Mouse (Mus musculus) frontal cortex, postnatal 36 days (tissue): ENCODE measurements around the gene Rsbn1l.

Experiments used
- DNase-seq, 2 experiments: peaks; one replicate each; pipeline ENCODE4 v3.0.0; 2022; ENCODE audit warnings: low spot score in 2 of 2

Gene Rsbn1l

DNA sequence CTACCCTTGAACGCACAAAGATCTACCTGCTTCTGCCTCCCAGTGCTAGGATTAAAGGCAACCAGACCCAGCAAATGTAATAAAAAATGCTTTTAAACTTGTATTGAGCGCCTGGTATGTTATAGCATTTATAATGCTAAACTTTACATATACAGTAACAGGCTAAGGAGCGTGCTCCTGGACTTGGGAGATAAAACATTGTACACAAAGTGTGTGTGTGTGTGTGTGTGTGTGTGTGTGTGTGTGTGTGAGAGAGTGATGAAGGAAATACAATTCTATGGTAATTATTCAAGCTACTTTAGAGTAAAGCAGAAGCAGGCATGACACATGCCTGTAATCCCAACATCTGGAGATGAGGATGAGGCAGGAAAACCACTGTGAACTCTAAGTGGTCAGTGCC, at the start of gene Rsbn1l:
Rsbn1l (minus strand) TSS at position 101 of the 400 bp plus-strand sequence.
- DNase-seq: no peak

DNA sequence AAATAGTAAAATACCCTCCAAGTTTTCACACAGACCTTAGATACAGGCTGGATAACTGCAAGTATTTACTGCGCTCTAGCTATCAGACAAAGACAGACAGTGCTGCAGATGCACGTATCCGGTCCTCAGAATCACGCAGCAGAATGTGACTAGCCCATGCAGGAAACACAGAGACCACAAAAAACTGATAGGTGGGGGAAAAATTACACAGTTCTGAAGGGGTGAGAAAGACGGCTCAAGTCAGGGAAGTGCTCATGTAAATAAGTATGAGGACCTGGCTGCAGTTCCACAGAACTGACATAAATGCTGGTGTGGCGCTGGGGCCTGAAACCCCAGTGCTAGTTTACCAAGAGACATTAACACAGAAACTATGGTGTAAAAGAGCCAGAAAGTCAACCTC, 46.5 kb upstream of the Rsbn1l start:
- no peak for DNase-seq

DNA sequence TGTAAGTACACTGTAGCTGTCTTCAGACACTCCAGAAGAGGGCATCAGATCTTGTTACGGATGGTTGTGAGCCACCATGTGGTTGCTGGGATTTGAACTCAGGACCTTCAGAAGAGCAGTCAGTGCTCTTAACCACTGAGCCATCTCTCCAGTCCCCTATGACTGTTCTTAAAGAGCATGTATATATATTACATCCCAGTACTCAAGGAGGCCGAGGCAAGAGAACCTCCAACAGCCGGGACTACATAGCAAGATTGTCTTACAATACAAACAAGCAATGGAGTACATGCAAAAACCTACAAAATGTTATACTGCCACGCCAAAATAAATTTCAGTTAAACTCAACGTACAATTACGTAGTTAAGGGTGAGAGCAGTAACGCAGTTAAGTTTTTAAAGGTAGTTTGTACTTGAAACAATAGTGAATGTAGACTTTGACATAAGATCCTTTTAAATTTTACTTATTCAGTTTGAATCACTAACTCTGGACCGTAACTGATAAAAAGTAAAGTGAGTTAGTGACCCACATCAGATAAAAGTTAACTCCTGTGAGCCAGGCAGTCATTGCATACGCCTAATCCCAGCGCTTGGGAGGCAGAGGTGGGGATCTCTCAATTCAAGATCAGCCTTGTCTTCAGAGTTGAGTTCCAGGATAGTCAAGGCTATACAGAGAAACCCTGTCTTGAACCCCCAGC, 45.6 kb upstream of the Rsbn1l start:
- no peak for DNase-seq

- no peak for DNase-seq
These were observed 42.2 kb upstream of the Rsbn1l start for GRCm38 (mm10) chr5:20998427-20998826.

- DNase-seq: no peak
These were observed 41.4 kb upstream of the Rsbn1l start for GRCm38 (mm10) chr5:20997555-20997954.

- DNase-seq: no peak
These were observed 34.0 kb upstream of the Rsbn1l start for GRCm38 (mm10) chr5:20990062-20990809.

- no peak for DNase-seq
These were observed 30.1 kb upstream of the Rsbn1l start for GRCm38 (mm10) chr5:20986271-20986670.

- no peak for DNase-seq
These were observed 27.3 kb upstream of the Rsbn1l start for GRCm38 (mm10) chr5:20983505-20983904.

DNA sequence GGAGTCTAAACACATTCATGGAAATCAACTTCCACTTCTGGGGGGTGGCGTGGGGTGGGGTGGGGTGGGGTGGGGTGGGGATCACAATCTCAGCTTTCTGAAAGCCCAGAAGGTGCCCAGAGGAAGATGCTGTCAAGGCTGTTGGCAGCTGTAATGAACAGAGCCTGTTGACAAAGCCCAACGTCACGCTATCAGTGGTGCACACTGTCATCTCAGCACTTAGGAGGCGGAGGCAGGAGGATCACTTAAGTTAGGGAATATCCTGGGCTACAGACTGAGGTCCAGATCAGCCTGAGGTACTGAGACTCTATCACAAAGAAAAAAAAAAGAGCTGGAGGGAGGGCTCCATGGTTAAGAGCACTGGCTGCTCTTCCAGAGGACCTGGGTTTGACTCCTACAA, 18.5 kb upstream of the Rsbn1l start:
- DNase-seq: no peak

DNA sequence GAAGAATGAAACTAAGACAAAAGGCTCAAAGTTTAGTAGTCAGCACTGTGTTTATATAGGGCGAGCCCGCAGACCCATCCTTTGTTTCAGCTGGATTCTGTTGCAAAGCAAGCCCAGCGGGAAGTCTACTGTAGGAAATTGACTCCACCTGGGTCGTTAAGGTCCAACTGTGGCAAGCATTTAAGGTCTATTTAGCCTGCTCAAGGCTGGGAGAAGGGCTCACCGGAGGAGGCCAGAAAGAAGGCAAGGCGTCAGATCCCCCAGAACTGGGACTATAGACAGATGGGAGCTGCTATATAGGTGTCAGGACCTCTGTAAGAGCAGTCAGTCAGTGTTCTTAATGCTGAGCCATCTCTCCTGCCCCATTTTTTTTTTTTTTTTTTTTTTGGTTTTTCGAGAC, 17.8 kb upstream of the Rsbn1l start:
- DNase-seq: no peak

GRCm38 (mm10) chr5:20973069-20973468, 16.9 kb upstream of the Rsbn1l start:
- DNase-seq: no peak

- DNase-seq: peak in 1 of 2 experiments; percentile 23
These were observed 12.8 kb upstream of the Rsbn1l start for GRCm38 (mm10) chr5:20968963-20969362.

- no peak for DNase-seq
These were observed 12.3 kb upstream of the Rsbn1l start for GRCm38 (mm10) chr5:20968493-20968892.

DNA sequence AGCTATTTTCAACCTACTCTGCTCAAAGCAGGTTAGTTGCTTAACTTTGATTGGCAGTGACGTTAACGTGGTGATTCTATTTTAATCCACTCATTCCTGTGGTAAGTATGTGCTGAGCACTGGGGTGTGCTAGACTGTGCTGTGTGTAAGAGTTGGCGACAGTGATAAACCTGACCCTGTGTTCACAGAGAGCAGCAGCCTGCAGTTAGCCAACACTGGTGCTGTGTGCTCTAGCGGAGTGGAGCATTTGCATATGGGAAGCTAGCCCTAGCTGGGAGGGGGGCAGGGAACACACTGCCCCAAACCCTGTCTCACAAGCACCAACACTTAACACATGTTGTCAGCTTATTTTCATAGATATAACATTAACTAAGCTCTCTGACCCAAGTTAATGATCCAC, 11.7 kb upstream of the Rsbn1l start:
- DNase-seq: no peak

GRCm38 (mm10) chr5:20964446-20964845, 8.2 kb upstream of the Rsbn1l start:
- DNase-seq: no peak

GRCm38 (mm10) chr5:20963295-20963694, 7.1 kb upstream of the Rsbn1l start:
- DNase-seq: no peak

DNA sequence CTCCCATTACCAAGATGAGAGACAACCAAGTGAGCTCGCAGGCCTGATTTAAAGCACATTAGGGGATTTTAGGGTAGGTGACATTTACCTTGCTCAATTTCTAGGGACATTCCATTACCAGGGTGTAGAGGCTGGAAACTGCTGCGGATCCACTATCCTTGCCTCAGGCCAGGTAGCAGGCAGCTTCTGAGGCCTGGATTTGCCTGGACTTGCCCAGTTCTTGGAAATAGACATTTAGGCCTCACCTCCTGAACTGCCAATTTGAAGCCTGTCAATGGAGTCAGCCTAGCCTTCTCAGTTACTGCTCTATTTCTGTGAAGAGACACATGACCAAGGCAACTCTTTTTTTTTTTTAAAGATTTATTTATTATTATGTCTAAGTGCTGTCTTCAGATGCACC, 4.7 kb upstream of the Rsbn1l start:
- DNase-seq: no peak

- DNase-seq: no peak
These were observed 923 bp downstream of the Rsbn1l start for GRCm38 (mm10) chr5:20955114-20955835.

DNA sequence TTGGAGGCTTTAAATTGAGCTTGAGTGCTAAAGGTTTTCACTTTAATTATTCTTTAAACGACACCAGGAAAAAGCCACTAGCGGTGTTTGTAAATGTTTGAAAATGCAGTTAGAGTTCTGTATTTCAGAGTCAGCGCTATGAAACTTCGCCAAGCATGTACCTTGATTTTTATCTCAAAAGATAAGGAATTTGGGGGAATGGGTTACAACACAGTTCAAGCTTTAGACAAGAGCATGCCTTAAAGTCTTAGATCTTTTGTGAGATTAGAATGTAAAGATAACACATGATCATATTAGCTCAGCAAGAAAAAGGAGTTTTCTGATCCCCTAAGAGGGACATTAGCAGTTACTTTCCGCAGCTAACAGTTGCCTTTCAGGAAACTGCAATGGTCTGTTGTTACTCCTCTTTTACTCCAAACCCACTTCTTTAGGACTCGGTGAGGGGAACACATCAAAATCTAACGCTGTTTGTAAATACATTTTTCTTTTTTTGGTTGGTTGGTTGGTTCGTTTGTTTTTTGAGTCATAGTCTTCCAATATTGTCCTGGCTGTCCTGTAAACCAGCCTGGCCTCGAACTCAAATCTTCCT, 3.8 kb downstream of the Rsbn1l start:
- no peak for DNase-seq

DNA sequence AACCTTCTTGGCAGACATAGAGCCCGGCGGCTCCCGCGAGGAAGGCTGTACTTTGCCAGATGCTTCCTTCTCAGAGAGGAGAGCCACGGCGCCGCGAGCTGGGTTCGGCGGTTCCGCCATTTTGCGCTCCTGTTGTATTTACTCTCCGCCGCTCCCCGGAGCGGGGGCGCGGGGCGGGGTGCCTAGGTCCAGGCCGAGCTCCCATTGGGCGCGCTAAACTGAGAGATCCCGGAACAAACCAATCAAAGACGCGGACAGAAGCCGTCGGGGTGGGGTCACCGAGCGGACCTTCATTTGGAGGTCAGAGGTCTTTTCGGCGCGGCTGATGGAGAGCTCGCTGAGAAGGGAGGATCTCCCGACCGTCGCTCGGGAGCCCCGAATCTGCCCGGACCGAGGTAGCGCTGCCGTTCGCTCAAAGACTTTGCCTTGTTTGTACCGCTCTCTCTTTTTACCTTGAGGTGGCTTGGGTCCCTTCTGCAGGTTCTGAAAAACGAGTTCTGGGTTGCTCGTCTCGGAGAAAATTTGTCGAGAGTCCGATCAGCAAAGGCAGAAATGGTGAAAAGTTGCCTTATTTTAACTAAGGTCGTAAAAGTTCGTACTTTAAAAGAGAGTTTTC, 4.4 kb downstream of the Rsbn1l start:
- peak; percentile 95 to 97 for DNase-seq

DNA sequence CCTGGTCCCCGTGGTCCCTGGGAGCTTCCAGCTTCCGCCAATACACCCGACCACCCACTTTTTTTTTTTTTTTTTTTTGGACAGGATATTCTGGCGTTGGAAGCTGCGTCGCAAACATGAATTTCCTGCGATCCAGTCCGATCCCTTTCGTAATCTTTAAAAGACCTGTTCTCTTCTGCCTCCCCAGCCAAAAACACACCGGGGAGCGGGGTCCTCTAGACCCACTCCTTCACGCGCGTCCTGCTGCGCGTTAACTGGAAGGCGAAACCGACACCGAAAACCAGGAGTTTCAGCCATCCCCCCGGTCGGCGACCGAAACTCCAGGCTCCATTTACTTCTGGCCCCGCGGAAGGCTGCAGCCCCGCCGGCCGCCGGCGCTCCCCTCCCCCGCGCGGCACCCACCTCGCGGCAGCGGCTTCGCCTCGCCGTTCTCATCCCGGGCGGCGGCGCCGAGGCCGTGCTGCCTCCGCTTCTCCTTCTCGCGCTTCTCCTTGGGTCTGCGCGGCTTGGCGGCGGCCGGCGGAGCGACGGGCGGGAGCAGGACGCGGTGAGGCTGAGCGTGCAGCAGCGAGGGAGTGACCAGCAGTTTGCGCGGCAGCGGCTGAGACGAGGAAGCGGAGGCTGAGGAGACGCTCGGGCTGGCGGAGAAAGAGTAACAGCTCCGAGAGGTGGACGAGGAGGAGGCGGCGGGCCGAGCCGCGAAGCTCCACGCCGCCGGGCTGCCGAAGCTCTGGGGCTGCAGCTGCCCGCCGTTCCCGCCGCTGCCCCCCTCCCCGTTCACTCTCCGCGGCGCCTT, 5.1 kb downstream of the Rsbn1l start:
- peak in 1 of 2 experiments; percentile 57 for DNase-seq
